Mouse (Mus musculus) brown adipose tissue, adult 24 weeks (tissue): ENCODE results near the gene Bub1. TPM values are rescaled to one million over a fixed set of nuclear protein-coding genes. Genes with fewer than 3 reads are reported as not detected.

ENCODE experiments used
- H3K27ac ChIP-seq: fragments of 200-500 bp; replicated peaks from 2 replicates; pipeline ENCODE4 v1.5.1; 2012; ENCODE audit warnings: low read depth, mild to moderate bottlenecking, low read length
- H3K4me1 ChIP-seq: fragments of 200-500 bp; 2 replicates; pipeline ENCODE4 v1.6.1; 2012; ENCODE audit warnings: low read length, mixed read lengths; ENCODE audit not compliant: control insufficient read depth, insufficient read depth, insufficient read length
- H3K4me3 ChIP-seq: fragments of 200-500 bp; 2 replicates; pipeline ENCODE4 v1.5.1; 2012; ENCODE audit warnings: low read depth, mild to moderate bottlenecking, low read length, moderate library complexity; ENCODE audit not compliant: insufficient read depth
- polyA plus RNA-seq: library from polyadenylated mRNA; stranded (reverse); fragments of >200 nt; gene quantifications from 2 replicates; pipeline ENCODE4 v1.2.4, GENCODE M21; 2012; ENCODE audit not compliant: missing spikeins, insufficient read depth, insufficient read length

Bub1 gene
- polyA plus RNA-seq, 1 experiment = not detected

DNA sequence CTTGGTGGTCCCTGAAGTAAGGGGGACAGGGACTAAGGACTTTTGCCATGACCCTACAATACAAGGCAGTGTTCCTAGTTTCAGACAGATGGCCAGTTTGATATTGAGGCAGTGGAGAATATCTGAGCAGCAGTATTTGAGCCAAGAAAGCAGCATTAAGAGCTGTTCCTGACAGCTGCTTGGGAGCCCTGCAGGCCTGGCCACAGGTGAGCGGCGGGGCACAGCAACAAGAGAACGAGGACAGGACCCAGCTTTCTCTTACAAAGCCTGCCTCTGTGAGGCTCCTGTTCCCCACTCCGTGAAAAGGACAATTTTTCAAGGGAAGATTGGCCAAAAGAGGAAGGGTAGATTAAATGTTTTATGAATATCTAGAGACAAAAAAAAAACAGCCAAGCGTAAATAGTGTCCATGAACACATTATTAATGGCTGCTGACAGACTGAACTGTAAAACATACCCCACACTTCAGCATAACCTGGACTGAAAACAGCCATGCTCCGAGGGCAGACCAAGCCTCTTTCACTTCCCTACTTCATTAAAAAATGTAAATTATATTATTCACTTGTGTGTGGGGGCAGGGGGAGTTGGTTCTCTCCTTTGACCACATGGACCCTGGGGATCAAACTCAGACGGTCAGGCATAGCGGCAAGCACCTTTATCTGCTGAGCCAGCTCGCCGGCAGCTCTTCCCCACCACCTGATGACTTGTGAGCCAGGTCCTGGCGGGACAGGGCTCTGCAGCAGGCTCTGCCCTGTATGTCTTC lies 79.6 kb downstream of the Bub1 start:
- Histone ChIP-seq H3K4me3 (no peak overlapping the region), H3K4me1 (0 out of 2 replicates have a peak, but pooled peaks cover 2% of the 10 kb centered on the region), H3K27ac (no peak overlapping the region)

Other genes starting within 250 kb of the Bub1 start
- 2.1 TPM in 2 replicates for gene Zfp661, start 244.8 kb downstream of the Bub1 start, polyA plus RNA-seq
- gene Mrps5, start 244.6 kb downstream of the Bub1 start, polyA plus RNA-seq = 238 and 284 TPM in 2 replicates
- 1.5 TPM in 2 replicates for gene Mal, start 175.2 kb downstream of the Bub1 start, polyA plus RNA-seq
- 2.4 and 3.4 TPM in 2 replicates for gene Mall, start 101.9 kb downstream of the Bub1 start, polyA plus RNA-seq
- gene Nphp1, start 43.0 kb downstream of the Bub1 start, polyA plus RNA-seq = 24.4 and 28.2 TPM in 2 replicates
- gene Mtln, start 39.4 kb downstream of the Bub1 start, polyA plus RNA-seq = 176 and 191 TPM in 2 replicates
- 0.67 TPM in 1 of 2 replicates, not detected in the other for gene Acoxl, start 7.0 kb upstream of the Bub1 start, polyA plus RNA-seq